Mouse (Mus musculus) T-helper 2 cell (primary cell): ENCODE measurements around the gene Olfr769.
"Not testable (repeated sequence)": the region's sequence is repeated elsewhere in the genome, so short reads cannot be mapped to it uniquely, and the experiment has no call there.

ENCODE experiments used
- in situ Hi-C: fragments of 300-600 bp; cut with MboI, MseI; formaldehyde crosslinking; loops from one replicate; pipeline ENCODE4 v1.15.1; 2025; ENCODE audit warnings: high pct_unique_total_duplicates

Gene Olfr769

GRCm38 (mm10) chr10:129117761-129118160 lies at the start of gene Olfr769:
Gene Olfr769, minus strand, starts transcription at chr10:129117861.
- in situ Hi-C loops: loop anchor here (10.0 kb wide), 1 partner anchor 323 kb away; the partner anchor contains the start of gene Mmp19

GRCm38 (mm10) chr10:129164651-129165050 lies 47.0 kb upstream of the Olfr769 start, which contains the start of gene Olfr771:
Gene Olfr771, minus strand, starts transcription at chr10:129164751.
- in situ Hi-C loops: loop anchor here (10.0 kb wide), 1 partner anchor 430 kb away; no protein-coding TSS in a partner anchor

- in situ Hi-C loops: no loop called here
Measured at GRCm38 (mm10) chr10:129138898-129139297, 21.2 kb upstream of the Olfr769 start, which contains the start of gene Olfr770. Gene Olfr770, minus strand, starts transcription at chr10:129138998.

GRCm38 (mm10) chr10:129115146-129115545 lies 2.5 kb downstream of the Olfr769 start:
- in situ Hi-C loops: loop anchor here (10.0 kb wide), 1 partner anchor 320 kb away; the partner anchor contains the start of gene Mmp19

GRCm38 (mm10) chr10:129101231-129101630 lies 16.4 kb downstream of the Olfr769 start:
- in situ Hi-C loops: no loop called here

- in situ Hi-C loops: no loop called here
Measured at GRCm38 (mm10) chr10:129099275-129099674, 18.4 kb downstream of the Olfr769 start, which contains the start of gene Olfr768. Gene Olfr768, minus strand, starts transcription at chr10:129099375.

- in situ Hi-C loops: not testable (repeated sequence)
Measured at GRCm38 (mm10) chr10:129082810-129083209, 34.9 kb downstream of the Olfr769 start, which contains the start of gene Olfr767. Gene Olfr767, minus strand, starts transcription at chr10:129082910.

- in situ Hi-C loops: no loop called here
Measured at GRCm38 (mm10) chr10:129068877-129069276, 48.8 kb downstream of the Olfr769 start, which contains the start of gene Olfr766-ps1. Gene Olfr766-ps1, minus strand, starts transcription at chr10:129068977.
